Mouse (Mus musculus) bone marrow, adult 2 months (tissue): ENCODE measurements around the gene Pcnx.

Experiments used
- CTCF ChIP-seq: fragments of 200-500 bp; IDR thresholded peaks from 2 replicates; pipeline ENCODE4 v1.5.1; 2011; ENCODE audit warnings: low read length, control low read depth; ENCODE audit not compliant: control insufficient read depth, insufficient read depth
- POLR2A ChIP-seq: fragments of 200-500 bp; IDR thresholded peaks from 2 replicates; pipeline ENCODE4 v1.6.1; 2011; ENCODE audit warnings: low read depth, mild to moderate bottlenecking, control low read depth, low read length, borderline replicate concordance; ENCODE audit not compliant: control insufficient read depth

GRCm38 (mm10) chr12:81839663-81840062 is 20.2 kb upstream of the Pcnx start:
- TF ChIP-seq CTCF (no peak), POLR2A (no peak)
